Mouse (Mus musculus): ENCODE results near the gene Eif3g.

Gene Eif3g

DNA sequence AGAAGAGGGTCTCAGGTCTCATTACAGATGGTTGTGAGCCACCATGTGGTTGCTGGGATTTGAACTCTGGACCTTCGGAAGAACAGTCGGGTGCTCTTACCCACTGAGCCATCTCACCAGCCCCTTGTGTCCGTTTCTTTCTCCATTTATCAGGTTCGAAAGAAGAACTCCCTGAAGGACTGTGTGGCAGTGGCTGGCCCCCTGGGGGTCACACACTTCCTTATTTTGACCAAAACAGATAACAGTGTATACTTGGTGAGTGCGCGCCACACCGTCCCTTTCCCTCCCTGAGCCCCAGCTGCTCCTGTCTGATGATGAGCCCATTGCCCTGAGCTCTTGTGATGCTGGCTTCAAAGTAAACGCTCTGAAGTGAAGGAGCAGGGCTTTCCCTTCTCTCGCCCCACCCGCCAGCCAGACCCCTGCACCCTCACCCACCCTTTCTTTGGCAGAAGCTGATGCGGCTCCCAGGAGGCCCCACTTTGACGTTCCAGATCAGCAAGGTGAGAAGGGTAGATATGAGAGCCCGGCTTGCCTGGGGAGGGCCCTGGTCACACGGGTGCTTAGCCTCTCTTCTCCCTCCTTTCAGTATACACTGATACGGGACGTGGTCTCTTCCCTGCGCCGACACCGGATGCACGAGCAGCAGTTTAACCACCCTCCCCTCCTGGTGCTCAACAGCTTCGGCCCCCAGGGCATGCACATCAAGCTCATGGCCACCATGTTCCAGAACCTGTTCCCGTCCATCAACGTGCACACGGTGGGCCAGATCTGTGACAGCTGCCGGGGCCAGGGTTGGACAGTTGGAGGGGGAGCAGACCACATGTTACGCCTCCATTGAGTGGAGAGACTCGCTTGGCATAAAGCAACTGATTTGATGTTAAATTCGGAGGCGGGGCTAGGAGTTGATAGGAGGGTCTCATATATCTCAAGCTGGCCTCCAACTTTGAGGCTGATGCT, 9.0 kb downstream of the Eif3g start:
- in situ Hi-C loops (cut with MboI, MseI), result no loop called here

DNA sequence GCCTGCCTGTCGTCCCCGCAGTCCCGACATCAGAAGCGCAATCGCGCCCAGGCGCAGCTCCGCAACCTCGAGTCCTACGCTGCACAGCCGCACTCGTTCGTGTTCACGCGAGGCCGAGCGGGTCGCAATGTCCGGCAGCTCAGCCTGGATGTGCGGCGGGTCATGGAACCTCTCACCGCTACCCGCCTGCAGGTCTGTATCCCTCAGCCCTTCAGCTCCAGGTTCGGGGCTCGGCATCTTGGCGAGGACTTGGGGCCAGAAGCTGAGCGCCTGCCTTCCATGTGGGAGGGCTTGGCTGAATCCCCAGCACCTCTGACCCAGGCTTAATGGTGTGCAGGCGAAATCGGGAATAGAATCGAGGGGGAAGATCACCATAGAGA, 10.0 kb downstream of the Eif3g start:
- in situ Hi-C loops (cut with MboI, MseI), result no loop called here

DNA sequence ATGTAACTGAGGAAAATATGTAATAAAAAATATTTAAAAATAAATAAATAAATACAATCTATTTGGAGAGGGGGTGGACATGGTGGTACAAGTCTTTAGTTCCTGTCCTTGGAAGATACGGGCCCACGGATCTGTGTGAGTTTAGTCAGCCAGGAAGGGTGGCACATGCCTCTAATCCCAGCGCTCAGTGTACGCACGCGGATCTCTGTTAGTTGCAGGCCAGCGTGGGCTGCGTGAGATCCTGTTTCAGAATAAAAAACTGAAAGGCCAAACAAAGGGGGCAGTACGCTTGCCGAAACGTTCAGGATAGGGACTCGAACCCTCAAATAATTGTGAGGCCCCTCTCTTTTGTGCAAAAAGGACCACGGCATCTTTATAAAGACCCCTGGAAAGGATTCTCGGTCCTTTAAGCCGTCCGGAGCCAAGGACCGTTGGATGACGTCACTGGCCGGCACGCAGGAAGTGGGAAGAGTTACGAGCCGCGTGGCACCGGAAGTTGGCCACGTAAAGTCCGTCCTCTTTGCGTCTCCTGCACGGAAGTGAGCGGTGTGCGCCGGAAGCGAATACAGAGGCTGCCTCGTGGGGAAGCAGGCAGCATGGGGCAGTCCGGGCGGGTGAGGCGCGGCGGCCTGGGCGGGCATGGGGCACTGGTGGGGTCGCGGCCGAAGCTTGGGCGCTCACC, 10.6 kb downstream of the Eif3g start, which contains the start of gene Ppan:
Gene Ppan, plus strand, starts transcription at position 472 of the 682 bp plus-strand sequence.
- in situ Hi-C loops (cut with MboI, MseI), result no loop called here

DNA sequence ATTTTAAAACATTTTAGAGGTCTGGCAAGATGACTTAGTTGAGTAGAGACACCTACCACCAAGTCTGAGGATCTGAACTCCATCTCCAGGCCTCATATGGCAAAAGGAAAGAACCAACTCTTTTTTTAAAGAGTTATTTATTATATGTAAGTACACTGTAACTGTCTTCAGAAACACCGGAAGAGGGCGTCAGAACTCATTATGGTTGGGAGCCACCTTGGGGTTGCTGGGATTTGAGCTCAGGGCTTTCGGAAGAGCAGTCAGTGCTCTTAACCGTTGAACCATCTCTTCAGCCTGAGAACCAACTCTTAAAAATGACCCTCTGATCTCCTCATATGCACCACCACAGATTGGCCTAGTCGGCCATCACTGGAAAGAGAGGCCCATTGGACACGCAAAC, 11.2 kb downstream of the Eif3g start:
- in situ Hi-C loops (cut with MboI, MseI), result no loop called here

DNA sequence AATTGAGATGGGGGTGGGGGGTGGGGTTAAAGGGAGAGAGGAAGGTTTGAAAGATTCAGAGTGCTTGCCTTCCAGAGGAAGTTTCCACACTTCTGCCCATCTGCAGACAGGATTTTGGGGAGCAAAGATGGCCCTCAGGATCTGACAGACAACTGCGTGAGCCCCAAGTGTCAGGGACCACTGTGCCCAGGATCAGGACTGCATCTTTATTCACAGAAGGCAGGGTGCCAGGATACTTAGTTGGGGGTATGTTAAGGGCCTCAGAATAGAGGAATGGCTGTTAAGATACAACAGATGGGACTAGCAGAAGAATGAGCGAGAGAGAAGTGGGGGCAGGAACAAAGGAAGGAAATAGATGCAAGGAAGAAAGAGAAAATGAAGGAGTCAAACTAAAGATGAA, 11.9 kb downstream of the Eif3g start:
- in situ Hi-C loops (cut with MboI, MseI), result no loop called here

DNA sequence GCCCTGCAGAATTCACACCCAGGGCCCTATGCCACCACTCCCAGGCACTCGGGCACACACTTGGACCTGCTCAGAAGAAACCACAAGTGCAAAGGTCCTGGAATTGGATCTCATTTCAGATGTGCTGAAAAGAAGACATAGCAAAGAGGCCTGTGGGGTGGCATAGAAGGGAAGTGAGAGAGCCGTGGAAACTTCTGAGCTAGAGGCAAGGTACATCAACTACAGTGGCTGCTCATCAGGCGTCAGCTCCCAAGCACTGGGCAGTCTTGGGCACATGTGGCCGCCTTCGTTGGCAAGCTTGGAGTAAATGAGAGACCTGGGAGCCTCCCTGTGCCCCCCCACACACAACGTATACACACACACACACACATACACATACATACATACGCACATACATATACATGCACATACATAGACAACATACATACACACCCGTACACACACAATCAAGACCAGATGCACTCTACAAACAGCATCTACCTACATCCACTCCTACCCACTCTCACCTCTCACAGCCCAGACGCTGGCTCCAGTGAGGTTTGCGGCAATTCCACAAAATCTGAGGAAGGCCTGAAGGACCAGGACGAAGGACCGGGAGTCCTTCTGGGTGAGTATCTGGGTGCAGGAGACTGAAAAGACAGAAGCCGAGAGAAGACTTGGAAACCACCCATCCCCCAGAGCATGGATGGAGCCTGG, 19.2 kb downstream of the Eif3g start, which contains the start of gene Angptl6:
Gene Angptl6, minus strand, starts transcription at position 631 of the 696 bp plus-strand sequence.
- in situ Hi-C loops (cut with MboI, MseI), result no loop called here

DNA sequence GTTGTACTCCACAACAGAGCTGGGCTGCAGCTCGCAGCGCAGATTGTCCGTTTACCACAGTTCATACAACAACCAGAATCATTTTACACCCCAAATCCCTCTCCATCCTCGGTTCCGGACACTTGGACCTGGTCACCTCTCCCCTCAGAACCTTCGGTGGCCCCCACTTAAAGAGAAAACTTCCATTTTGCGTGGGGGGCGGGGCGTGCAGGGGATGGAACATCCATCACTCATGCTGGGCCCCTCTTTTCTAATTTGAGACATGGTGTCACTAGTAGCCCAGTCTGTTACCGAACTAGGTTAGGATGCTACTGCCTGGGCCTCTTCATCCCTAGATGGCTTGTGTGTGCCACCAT, 19.7 kb downstream of the Eif3g start:
- in situ Hi-C loops (cut with MboI, MseI), result no loop called here

DNA sequence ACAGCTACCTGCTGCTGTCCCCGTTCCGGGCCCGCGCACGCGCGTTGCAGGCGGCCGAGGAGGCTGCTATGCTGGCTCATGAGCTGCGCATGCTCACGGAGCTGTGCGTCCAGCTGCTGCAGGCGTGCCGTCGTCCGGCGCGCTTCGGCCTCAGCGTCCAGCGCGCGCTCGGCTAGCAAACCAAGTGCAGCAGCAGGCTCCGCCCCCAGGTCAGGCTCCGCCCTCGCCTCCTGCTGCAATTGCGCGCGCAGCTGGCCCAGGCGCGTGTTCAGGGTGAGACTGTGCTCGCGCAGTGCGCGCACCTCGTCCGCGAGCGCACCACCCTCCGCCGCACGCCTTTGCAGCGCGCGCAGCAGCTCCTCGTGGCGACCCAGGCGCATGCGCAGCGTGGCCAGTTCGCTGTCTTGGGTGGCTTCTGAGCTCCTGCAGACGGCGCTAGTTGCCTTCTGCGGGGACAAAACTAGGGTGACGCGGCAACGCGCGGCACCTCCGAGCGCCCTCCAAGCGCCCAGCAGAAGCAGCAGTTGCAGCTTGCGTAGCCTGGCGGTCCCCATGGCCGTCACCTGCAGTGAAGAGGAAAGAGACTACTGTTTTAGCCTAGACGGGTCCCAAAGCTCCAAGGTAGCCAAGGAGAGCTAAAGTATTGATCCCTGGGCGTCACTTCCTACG, 20.2 kb downstream of the Eif3g start:
- in situ Hi-C loops (cut with MboI, MseI), result no loop called here

DNA sequence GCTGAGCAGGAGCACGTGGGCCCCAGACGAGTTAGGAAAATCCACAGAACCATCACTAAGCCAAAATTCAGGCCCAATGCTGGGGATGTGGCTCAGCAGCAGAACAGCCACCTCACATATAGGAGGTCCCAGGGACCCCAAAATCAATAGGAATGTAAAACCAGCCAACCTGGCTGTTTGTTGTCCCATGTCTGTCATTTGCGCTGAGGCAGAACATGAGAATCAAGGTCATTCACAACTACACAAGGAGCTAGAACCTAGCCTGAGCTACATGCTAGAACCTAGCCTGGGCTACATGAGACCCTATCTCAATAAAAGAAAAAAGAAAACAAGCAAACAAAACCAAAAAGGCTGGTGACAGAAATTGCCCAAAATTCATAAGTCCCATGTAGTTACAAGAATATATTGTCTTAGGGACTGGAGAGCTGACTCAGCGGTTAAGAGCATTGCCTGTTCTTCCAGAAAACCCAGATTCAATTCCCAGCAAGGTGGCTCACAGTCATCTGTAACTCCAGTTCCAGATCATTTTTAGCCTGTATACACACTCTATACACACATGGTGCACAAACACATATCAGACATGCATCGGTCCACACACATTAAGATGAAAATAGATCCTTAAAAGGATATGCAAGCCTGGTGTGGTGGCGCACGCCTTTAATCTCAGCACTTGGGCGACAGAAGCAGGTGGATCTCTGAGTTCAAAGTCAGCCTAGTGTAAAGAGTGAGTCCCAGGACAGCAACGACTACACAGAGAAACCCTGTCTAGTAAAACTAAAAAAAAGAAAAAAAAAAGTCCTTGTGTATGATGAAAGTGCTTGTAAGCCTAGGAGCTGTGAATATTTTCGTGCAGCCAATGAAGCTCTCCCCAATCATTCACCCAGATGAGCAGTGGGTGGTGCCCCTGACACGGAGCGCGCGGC, 21.0 kb downstream of the Eif3g start:
- in situ Hi-C loops (cut with MboI, MseI), result no loop called here

DNA sequence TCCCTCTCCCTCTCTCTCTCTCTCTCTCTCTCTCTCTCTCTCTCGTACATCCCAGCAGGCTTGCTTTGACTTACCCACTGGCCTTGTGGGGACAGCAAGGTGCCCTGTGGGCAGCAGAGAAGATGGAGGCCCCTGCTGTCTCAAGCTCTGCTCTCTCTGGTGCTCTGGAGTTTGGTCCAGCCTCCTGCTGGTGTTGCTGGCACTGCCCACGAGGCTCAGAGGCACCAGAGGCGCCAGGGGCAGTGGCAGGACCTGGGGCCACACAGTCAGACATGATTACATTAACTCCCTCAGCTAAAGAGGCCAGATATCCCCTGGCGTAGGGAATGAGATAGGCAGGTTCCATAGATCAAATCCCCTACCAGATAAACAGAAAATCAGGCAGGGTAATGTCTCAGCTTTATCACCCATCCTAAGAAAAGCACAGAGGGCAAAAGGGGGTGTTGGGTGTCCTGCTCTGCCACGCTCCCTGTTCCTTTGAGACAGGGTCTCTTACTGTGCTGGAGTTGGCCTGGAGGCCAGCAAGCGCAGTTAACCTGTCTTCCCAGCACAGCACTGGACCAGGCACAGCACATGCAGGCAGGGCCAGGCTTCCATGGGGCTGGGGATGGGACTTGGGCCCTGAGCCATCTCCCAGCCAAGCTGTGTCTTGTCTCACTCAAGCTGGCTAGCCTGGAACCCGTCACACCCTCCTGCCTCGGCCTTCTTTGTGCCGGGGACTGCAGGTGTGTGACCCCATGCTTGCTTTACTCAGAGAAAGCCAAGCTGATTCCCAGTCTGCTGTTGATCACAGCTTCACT, 21.9 kb downstream of the Eif3g start:
- in situ Hi-C loops (cut with MboI, MseI), result no loop called here

DNA sequence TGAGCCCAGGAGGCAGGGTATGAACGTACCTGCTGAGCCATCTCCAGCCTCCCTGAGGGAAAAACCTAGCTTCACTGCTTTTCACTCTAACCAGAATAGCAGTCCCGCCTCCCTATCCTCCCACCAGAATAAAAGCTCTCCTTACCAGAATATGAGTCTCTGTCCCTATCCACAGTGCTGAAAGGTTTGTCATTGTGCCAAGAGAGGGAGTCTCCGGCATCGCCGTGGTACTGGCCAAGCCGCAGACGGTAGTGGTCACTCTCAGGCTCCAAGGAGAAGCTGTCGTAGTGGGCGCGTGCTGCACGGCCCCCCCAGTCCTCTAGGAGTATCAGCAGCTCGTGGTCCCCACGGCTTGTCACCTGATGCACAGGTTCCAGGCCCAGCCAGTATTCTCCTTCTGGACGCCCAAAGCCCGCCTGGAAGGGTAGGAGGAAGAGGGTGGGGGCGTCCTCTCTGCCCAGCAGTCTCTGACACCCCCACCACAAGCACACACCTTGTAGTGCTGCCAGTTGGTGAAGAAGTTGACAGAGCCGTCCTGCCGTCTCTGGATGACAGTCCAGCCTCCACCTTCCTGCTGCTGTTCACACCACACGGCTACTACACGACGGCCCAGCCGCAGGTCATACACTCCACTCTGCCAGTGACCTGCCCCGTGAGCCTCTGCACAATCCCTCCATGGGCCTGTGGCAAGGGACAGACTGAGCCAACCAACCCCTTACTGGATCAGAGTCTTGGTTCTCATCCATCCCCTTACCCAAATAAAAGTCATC, 23.2 kb downstream of the Eif3g start:
- in situ Hi-C loops (cut with MboI, MseI), result no loop called here

DNA sequence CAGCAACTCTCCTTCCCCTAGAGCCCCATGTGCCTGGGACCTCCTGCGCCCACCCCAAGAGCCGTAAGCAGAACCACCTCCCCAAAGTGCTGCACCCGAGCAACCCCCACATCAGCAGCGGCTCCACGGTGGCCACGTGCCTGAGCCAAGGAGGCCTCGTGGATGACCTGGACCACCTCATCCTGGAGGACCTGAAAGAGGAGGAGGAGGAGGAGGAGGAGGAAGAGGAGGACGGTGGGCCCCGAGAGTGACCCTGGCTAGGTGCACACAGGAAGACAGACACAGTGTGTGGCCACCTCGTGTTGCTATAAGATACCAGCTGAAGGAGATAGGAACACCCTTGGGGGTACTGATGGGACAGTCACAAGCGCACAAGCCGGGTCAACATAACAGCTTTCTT, 24.9 kb downstream of the Eif3g start:
- in situ Hi-C loops (cut with MboI, MseI), result no loop called here

DNA sequence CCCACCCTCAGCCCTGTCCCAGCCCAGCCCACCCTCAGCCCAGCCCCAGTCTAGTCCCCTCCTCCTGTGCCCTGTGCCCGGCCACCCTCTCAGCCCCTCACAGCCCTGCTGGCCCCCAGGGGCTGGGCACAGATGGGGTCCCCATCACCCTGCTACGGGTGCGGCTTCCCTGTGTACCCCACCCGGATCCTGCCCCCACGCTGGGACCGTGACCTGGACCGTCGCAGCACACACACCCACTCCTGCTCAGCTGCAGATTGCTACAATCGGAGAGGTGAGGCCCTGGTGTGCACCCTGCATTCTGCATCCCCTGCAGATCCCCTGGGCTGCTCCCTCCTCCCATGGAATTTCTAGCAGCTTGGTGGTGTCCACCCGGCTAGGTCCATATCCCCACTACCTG, 25.4 kb downstream of the Eif3g start:
- in situ Hi-C loops (cut with MboI, MseI), result no loop called here

DNA sequence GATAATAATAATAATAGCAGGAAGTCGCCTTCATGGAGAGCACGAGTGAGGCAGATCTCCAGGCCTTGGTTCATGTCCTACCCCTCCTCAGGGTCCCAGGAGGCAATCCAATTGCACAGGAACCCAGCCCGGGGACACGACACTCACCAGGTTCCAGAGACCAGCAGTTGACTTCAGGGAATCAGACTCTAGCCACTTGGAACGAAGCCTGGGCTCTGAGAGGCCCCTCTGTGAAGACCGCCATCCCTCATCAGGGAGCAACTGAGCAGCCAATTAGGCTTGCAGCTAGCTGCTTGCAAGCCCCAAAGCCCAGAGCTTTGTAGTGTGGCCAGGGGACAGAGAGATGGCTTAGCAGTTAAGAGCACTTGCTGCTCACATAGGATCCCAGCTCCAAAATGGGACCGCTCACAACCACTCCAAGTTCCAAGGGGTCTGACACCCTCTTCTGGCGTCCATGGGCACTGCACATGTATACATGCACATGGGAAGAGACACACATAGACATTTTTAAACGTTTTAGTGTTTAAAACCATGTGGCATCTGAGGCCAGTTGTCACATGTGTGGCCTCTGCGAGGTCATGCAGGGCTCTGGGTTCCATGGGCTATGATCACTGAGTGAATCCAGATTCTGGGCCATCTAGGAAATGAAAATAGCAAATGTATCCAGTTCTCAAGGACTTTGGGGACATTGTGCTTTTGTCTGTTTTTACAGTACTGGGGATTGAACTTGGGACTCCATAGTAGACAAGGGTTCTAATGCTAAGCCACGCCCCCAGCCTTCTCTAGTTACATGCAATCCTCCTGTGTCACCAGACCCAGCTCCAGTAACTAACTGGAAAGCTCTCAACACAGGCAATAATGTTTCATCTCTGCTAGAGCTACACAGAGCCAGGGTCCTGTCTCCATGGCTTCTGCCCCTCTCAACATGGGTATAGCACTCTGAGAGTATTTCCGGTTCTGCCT, 27.9 kb downstream of the Eif3g start:
- in situ Hi-C loops (cut with MboI, MseI), result no loop called here

DNA sequence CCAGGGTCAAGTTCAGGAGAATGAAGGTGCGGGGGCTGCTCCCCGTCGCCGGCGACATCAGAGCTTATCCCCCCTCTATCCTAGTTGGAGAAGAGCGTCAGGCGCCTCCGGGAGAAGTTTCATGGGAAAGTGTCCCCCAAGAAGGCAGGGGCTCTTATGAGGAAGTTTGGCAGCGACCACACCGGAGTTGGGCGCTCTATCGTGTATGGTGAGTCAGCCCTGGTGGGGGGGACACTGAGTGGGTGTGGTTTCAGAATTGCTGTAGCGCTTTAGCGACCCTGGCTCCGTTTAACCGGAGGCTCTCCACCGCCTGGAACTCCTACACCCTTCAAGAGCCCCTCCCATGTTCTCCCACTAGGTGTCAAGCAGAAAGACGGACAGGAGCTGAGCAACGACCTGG, 29.2 kb downstream of the Eif3g start:
- in situ Hi-C loops (cut with MboI, MseI), result no loop called here

DNA sequence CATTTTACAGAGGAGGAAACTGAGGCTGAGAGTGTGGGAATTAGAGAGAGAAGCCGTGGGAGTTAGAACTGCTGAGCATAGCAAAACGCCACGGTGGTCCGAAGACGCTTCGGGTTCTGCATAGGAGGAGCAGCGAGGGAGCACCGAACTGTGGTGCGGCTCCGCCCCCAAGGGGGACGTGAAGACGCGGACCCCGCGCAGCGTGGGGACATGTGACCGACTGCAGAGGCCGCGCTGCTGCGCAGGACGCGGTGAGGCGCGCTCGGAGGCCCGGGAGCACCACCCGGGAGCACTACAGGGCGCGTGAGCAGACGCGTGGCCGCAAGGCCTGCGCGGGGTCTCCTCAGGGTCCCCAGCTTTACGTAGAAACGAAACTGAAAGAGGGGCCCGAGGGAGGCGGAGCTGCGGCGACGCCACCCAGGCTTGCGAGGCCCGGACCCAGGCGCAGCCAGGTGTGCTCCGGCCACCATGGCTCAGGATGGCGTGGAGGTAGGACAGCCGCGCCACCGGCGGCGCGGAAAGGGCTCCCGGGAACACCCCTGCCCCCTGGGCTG, 29.9 kb downstream of the Eif3g start, which contains the start of gene A230050P20Rik:
Gene A230050P20Rik, plus strand, starts transcription at position 195 of the 554 bp plus-strand sequence.
- in situ Hi-C loops (cut with MboI, MseI), result no loop called here

DNA sequence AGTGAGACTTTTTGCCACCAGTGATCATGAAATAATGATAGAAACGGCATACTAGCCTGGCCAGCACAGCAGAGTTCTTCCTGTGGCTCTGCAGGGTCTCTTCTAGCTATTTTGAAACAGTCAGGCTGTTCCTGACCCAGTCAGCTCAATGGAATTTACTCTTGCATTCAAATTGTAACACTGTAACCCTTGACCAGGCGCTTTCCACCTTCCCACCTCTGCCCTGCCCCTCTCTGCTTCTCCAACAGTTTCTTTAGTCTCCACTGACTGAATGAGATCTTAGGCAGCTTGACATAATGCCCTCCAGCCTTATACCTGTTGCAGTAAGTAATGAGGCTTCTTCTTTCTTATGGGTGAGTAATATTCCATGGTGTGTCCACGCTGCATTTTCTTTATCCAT, 31.5 kb downstream of the Eif3g start:
- in situ Hi-C loops (cut with MboI, MseI), result no loop called here
